Comparison of ENCODE assay signal across 8 mouse cellular contexts in genomic region chr11:70562287-70562994, GRCm38 (mm10). TPM values are rescaled to one million over a fixed set of nuclear protein-coding genes. Genes with fewer than 3 reads are reported as not detected.
DNase-seq lines count a peak whose midpoint lies in the region; TF ChIP-seq lines count a peak whose summit lies in the region.

Gene Mink1 (plus strand): TSS chr11:70562881.

- intact Hi-C loops in left cerebral cortex, adult 2 months (cut with DNase I), result loop anchor here (2.0 kb wide), 2 partner anchors 22 to 38 kb away; partner anchors contain the start of genes Pld2 and Psmb6

- peak; percentile 94 for DNase-seq in adipocyte (ENCODE audit: low spot score)
- peak; percentile 89 for DNase-seq in embryo, embryonic 10 days (ENCODE audit: low spot score)
- DNase-seq in gastrocnemius, postnatal 10 days, result peak; percentile 90
- peak; percentile 47 for DNase-seq in hindlimb bud, embryonic 11.5 days (ENCODE audit: extremely low spot score, low read depth, low spot score)
- peak; percentile 91 to 92 for DNase-seq in left cerebral cortex, adult 2 months (ENCODE audit: extremely low spot score in 1 of 2, low spot score in 2 of 2)
- DNase-seq in right cerebral cortex, adult 18-20 months, result peak; percentile 92
- peak; percentile 83 for DNase-seq in urinary bladder, adult 2 months (ENCODE audit: low spot score)

- peaks cover 14% of the 10 kb centered on the region for H3K36me3 ChIP-seq in macrophage (ENCODE audit: inconsistent target)

- H3K79me2 ChIP-seq in macrophage (ENCODE audit: inconsistent target), result peaks cover 45% of the 10 kb centered on the region; the same call in 1 of the 2 replicates

- no peak; the same call in 1 of the 2 replicates for TF ChIP-seq CTCF in left cerebral cortex, adult 2 months (IDR thresholded peaks at IDR 0.05)

- peak within 1 kb of the TSS; percentile 98 for H3K27ac ChIP-seq in left cerebral cortex, adult 2 months
- peak within 1 kb of the TSS; percentile 37 for H3K27ac ChIP-seq in macrophage

- H3K4me3 ChIP-seq in left cerebral cortex, adult 2 months, result peak within 1 kb of the TSS; percentile 100
- peak within 1 kb of the TSS; percentile 70 for H3K4me3 ChIP-seq in macrophage (ENCODE audit: inconsistent target)

- WGBS in macrophage (ENCODE audit: missing documents), result under 1% methylated on average over 43 of the region's 57 CpGs

RNA-seq across cellular contexts. Expression of gene Mink1, which starts in this region (rescaled TPM):
- total RNA-seq in gastrocnemius, postnatal 10 days (2021), result 10 to 100 TPM; 28.6 to 37.0 TPM
- 100 to 1,000 TPM; 411 to 445 TPM for total RNA-seq in left cerebral cortex, adult 2 months (2021)
- total RNA-seq in macrophage (2018; cell fraction: chromatin; rRNA removed), result 100 to 1,000 TPM in 24 of 26 experiments, 10 to 100 TPM in 2; 86.2 to 379 (median 281) TPM
- 10 to 100 TPM; 40.2 to 69.7 (median 56.6) TPM for total RNA-seq in macrophage (2018; cell fraction: cytosol; rRNA removed)
- total RNA-seq in macrophage (2018; cell fraction: nucleus; rRNA removed), result 100 to 1,000 TPM in 18 of 26 experiments, 10 to 100 TPM in 8; 63.4 to 206 (median 135) TPM
- 23.4 to 63.5 TPM (median 51.1 TPM) in 3 replicates for polyA plus RNA-seq in macrophage (2018)
- polyA plus RNA-seq in urinary bladder, adult 2 months (2012; rRNA removed), result 87.2 and 89.1 TPM in 2 replicates

Comparison
In these comparisons a context has a peak if more than half of its experiments do, and no peak if none do; other contexts are left out.
1. Peak in every context shown above with its lines: DNase-seq, H3K4me3 ChIP-seq and H3K27ac ChIP-seq.
2. RNA of gene Mink1 (total RNA-seq): 411 to 445 TPM in left cerebral cortex, adult 2 months; 28.6 to 37.0 TPM in gastrocnemius, postnatal 10 days; every median in the first group is over 10 times any median in the second.